Mouse (Mus musculus) neural tube, embryonic 12.5 days (tissue): ENCODE measurements at regions not wholly inside any gene's neighbourhood (a gene's known extent, or its start where the extent isn't known, plus 50 kb on each side); places are given as distances from the start of the nearest gene placed in this dataset.

Experiments used
- ATAC-seq: fragments of 200-750 bp; cut with Nextera tagmentation; 2 replicates; pipeline ENCODE4 v1.8.0; 2017; ENCODE audit warnings: low read depth, mild to moderate bottlenecking, moderate TSS enrichment, moderate library complexity; ENCODE audit not compliant: low FRiP score
- H3K27ac ChIP-seq: fragments of 300-500 bp; sonication (generic); 2 replicates; pipeline ENCODE4 v1.5.1; 2016
- H3K27me3 ChIP-seq: fragments of 300-500 bp; sonication (generic); replicated peaks from 2 replicates; pipeline ENCODE4 v1.6.1; 2016; ENCODE audit warnings: mild to moderate bottlenecking
- H3K36me3 ChIP-seq: fragments of 300-500 bp; sonication (generic); 2 replicates; pipeline ENCODE4 v1.6.1; 2016; ENCODE audit warnings: mild to moderate bottlenecking
- H3K4me1 ChIP-seq: fragments of 300-500 bp; sonication (generic); 2 replicates; pipeline ENCODE4 v1.6.1; 2016
- H3K4me2 ChIP-seq: fragments of 300-500 bp; sonication (generic); replicated peaks from 2 replicates; pipeline ENCODE4 v1.6.1; 2016; ENCODE audit warnings: mild to moderate bottlenecking
- H3K4me3 ChIP-seq: fragments of 300-500 bp; sonication (generic); 2 replicates; pipeline ENCODE4 v1.5.1; 2016
- H3K9ac ChIP-seq: fragments of 300-500 bp; sonication (generic); 2 replicates; pipeline ENCODE4 v1.6.1; 2016; ENCODE audit warnings: mild to moderate bottlenecking
- H3K9me3 ChIP-seq: fragments of 300-500 bp; sonication (generic); 2 replicates; pipeline ENCODE4 v1.6.1; 2016; ENCODE audit warnings: mild to moderate bottlenecking
- WGBS: fragments of 180-500 bp; shearing (Covaris S2); methylation state at CpG from one replicate; pipeline ENCODE4 v1.1.7; 2016; 5-methylcytosine and 5-hydroxymethylcytosine counted together

DNA sequence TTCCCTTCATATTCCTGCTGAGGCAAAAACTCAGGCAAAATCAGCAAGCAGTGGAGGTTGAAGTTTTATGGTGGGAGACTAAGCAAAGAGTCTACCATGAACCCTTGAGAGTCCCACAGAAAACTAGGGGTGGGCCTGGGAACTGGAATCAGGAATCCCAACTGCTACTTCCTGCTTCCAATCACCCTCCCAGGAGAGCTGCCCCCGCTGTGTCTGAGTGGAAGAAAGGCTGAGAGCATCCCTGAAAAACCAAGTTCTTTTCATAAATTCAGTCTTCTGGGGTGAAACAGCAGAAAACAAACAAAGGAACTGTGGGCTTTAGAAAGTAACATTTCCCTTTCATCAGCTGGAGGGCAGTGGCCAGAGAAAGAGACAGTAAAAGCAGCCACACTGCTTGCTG is 445.0 kb downstream of the Gsdmc2 start:
- ATAC-seq = no peak
- Histone ChIP-seq H3K36me3 (no peaks in the 10 kb centered on the region), H3K27ac (no peak overlapping the region), H3K4me3 (no peak overlapping the region), H3K4me1 (no peaks in the 10 kb centered on the region), H3K9ac (no peak overlapping the region), H3K9me3 (no peaks in the 10 kb centered on the region), H3K27me3 (no peaks in the 10 kb centered on the region), H3K4me2 (no peak overlapping the region)
- WGBS = 88% methylated on average over 1 of the region's 1 CpGs

DNA sequence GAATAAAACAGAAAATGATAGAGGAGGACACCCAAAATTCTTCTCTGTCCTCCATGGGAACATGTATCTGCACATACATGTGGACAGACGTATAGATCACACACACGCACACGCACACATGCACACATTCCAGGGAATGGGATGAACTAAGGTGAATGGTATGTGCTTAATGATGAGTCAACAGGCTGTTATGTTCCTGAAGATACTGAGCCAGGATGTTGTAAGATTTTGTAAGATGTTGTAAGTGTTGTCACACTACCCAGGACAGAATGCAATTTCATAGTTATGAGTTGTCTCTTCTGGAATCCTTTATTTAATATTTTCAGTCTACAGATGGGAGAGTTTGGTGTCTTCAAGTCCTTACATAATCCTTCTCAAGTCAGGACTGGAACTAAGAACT is 447.5 kb downstream of the Gsdmc2 start:
- H3K4me2 ChIP-seq = no peak overlapping the region
- 96% methylated on average over 3 of the region's 3 CpGs for WGBS

DNA sequence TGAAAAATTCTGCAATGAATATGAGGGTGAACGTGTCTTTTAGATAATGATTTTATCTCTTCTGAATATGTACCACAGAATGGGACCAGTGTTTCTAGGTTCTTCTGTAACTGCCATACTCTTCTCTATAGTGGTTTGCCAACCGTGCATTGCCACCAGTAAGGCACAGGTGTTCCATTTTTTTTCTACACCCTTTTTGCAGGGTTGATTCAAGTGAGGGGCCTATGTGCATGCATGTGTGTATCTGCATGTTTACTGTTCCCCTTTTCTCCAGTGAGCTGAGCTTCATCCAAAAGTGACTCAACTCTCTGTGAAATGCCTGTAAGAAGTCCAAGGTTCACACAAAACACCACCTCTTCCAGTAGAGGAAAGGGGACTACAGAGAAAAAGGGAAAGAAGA is 467.7 kb downstream of the Gsdmc2 start:
- H3K4me1 ChIP-seq = no peaks in the 10 kb centered on the region
- H3K4me2 ChIP-seq = no peak overlapping the region
- no peaks in the 10 kb centered on the region for H3K36me3 ChIP-seq
- 81% methylated on average over 2 of the region's 2 CpGs for WGBS
- no peak overlapping the region for H3K27ac ChIP-seq
- no peak overlapping the region for H3K4me3 ChIP-seq
- H3K9ac ChIP-seq = no peak overlapping the region
- H3K9me3 ChIP-seq = no peaks in the 10 kb centered on the region
- no peaks in the 10 kb centered on the region for H3K27me3 ChIP-seq
- ATAC-seq = no peak

More for the DNA sequence above, 447.5 kb downstream of the Gsdmc2 start:
- no peaks in the 10 kb centered on the region for H3K9me3 ChIP-seq
- ATAC-seq = no peak
- no peaks in the 10 kb centered on the region for H3K4me1 ChIP-seq
- no peak overlapping the region for H3K9ac ChIP-seq
- no peaks in the 10 kb centered on the region for H3K27me3 ChIP-seq
- H3K36me3 ChIP-seq = no peaks in the 10 kb centered on the region
- H3K4me3 ChIP-seq = no peak overlapping the region
- H3K27ac ChIP-seq = no peak overlapping the region

DNA sequence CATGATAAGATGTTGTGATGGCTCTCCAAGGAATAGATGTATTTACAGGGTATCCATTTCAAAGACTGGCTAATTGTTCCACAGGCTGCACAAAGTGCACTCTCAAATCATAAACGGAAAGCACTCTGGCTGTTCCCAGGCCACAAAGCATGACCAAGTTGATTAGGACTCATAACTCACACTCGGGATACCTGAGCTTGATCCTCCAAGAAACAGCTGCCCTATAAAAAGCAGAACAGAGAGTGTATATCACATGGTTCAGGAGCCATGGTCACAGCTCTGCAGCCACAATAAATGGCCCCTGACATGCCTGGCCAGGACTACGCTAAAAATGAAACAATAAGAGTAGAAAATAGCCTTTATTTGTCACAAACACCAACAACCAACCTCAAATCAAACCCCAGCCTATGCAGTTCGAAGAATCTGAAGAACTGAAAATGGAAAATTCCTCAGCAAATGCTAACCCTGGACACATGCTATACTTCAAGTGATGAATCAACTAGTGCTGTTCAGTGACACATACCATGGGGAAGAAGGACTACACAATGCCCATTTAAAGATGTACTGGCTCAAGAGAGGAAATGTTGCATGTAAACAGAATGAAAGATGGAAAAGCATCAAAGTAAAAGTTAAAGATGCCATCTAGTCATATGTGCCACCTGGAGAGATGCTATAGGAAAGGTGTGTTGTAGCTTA is 473.5 kb downstream of the Gsdmc2 start:
- H3K4me3 ChIP-seq = no peak overlapping the region

DNA sequence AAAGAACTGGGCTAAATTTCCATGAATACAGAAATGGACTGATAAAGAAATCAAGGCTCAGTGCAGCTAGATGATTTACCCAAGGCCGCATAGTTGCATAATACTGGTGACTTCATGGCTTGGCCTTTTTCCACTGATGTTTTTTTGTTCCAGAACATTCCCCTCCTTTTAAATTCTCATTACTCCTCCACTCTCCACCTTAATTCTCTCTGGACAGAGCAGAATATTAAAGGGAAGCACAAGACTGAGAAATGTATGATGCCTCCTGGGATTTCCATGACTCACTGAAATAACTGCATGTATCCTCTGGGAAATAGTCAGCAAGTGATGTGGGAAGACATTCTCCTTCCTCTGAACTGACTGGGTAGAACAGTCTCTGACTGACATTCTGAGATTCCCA is 480.5 kb downstream of the Gsdmc2 start:
- no peak overlapping the region for H3K4me3 ChIP-seq
- no peaks in the 10 kb centered on the region for H3K27me3 ChIP-seq
- no peaks in the 10 kb centered on the region for H3K4me1 ChIP-seq
- H3K36me3 ChIP-seq = no peaks in the 10 kb centered on the region
- H3K4me2 ChIP-seq = no peak overlapping the region
- H3K27ac ChIP-seq = no peak overlapping the region
- 96% methylated on average over 1 of the region's 1 CpGs for WGBS
- H3K9me3 ChIP-seq = no peaks in the 10 kb centered on the region
- no peak overlapping the region for H3K9ac ChIP-seq
- ATAC-seq = no peak

More for the DNA sequence above, 473.5 kb downstream of the Gsdmc2 start:
- no peaks in the 10 kb centered on the region for H3K27me3 ChIP-seq
- no peaks in the 10 kb centered on the region for H3K36me3 ChIP-seq
- no peaks in the 10 kb centered on the region for H3K4me1 ChIP-seq
- ATAC-seq = no peak
- WGBS = 68% methylated on average over 4 of the region's 4 CpGs
- no peaks in the 10 kb centered on the region for H3K9me3 ChIP-seq
- no peak overlapping the region for H3K27ac ChIP-seq
- no peak overlapping the region for H3K4me2 ChIP-seq
- H3K9ac ChIP-seq = no peak overlapping the region

DNA sequence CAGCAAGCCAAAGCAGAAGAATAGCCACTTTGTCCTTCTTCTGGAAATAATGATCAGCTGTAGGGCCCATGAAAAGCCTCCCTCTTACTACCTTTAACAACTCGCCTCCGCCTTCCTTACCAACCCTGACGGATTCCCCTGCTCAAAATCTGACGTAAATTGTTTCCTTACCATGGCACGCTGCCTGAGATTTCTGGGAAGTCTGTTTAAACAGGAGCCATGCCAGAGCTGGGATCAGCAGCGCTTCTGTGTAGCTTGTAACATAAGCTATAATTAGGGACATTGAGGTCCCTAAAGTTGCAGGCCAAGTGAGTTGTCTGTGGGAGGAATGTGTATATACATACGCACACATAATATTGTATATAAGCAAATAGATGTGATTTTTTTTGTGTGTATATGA is 484.6 kb downstream of the Gsdmc2 start:
- 81% methylated on average over 7 of the region's 7 CpGs for WGBS
- no peak overlapping the region for H3K27ac ChIP-seq
- no peak for ATAC-seq
- no peak overlapping the region for H3K9ac ChIP-seq
- H3K9me3 ChIP-seq = no peaks in the 10 kb centered on the region
- H3K4me2 ChIP-seq = no peak overlapping the region
- no peaks in the 10 kb centered on the region for H3K27me3 ChIP-seq
- H3K36me3 ChIP-seq = no peaks in the 10 kb centered on the region
- no peaks in the 10 kb centered on the region for H3K4me1 ChIP-seq
- no peak overlapping the region for H3K4me3 ChIP-seq

DNA sequence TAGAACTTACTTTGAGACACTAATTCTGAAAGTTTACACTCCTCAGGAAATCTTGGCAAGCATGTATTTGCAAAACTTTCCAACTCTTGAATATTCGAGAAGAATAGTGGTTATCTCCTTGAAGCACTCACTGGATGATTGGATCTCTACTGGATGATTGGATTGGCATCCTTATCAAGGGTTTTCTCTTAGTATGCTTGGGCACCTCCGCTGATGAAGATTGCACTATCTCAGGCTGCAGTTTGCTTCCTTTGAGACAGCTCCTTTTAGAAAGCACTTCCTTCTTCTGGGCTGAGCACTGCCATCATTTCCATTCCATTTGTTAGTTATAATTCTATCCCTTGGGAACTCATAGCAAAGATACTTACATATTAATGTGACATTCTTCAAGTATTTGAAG is 503.2 kb downstream of the Gsdmc2 start:
- Histone ChIP-seq H3K4me3 (no peak overlapping the region), H3K36me3 (no peaks in the 10 kb centered on the region), H3K9ac (no peak overlapping the region), H3K4me1 (no peaks in the 10 kb centered on the region), H3K27ac (no peak overlapping the region), H3K9me3 (no peaks in the 10 kb centered on the region), H3K27me3 (no peaks in the 10 kb centered on the region), H3K4me2 (no peak overlapping the region)
- 79% methylated on average over 2 of the region's 2 CpGs for WGBS
- no peak for ATAC-seq

DNA sequence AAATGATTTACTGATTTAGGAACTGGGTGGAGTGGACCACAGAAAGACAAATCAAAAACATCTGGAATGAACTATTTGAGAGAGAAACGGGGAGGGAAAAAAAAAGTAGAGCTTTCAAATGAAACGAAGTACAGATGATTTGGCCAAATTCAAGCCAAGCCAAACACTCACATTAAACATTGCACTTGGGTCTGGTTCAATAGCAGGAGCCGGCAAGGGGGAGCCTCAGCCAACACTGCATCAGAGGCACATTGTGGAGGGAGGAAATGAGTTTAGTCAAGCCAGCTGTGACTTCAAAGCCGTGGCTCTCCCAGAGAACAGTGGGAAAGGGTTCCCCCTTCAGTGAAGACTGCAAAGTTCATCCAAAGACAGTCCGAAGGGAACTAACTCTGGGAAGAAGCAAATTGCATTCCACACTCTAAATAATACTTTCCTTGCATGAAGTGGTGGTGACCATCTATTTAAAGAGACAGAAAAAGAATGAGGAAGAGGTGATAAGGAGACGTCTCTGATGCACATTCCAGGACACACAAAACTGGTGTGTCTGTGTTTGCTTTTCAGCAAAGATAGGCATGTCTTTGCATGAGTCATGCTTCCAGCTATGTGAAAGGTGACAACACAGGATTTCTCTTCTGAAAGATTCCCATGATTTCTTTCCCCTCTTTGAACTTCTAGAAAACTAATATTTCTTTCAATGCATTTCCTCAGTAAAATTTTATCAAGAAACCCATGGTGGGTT is 504.5 kb downstream of the Gsdmc2 start:
- Histone ChIP-seq H3K27me3 (no peaks in the 10 kb centered on the region), H3K9ac (no peak overlapping the region), H3K4me1 (no peaks in the 10 kb centered on the region), H3K4me2 (no peak overlapping the region), H3K9me3 (no peaks in the 10 kb centered on the region), H3K4me3 (no peak overlapping the region), H3K27ac (no peak overlapping the region), H3K36me3 (no peaks in the 10 kb centered on the region)
- WGBS = 42% methylated on average over 6 of the region's 6 CpGs
- no peak for ATAC-seq

DNA sequence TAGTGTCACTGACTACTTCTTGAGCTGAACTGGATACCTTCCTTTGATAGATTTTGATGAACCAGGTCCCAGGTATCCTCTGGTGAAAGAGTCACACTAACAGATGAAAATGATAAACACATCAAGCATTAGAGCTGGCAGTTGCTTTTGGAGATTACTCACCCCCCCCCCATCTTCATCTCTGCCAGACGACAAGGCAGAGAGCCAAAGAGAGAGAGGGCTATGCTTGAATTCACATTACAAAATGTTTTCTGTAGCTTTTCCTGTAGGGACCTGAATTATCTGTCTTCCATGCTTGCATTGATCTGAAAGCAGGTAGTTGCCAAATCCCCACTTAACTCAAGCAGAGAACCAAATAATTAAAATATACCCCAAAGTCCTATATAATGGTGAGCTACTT is 525.3 kb downstream of the Gsdmc2 start:
- Histone ChIP-seq H3K9me3 (no peaks in the 10 kb centered on the region), H3K4me1 (no peaks in the 10 kb centered on the region), H3K4me3 (no peak overlapping the region), H3K9ac (no peak overlapping the region), H3K27ac (no peak overlapping the region), H3K27me3 (no peaks in the 10 kb centered on the region), H3K4me2 (no peak overlapping the region), H3K36me3 (no peaks in the 10 kb centered on the region)
- ATAC-seq = no peak
- 74% methylated on average over 1 of the region's 1 CpGs for WGBS

DNA sequence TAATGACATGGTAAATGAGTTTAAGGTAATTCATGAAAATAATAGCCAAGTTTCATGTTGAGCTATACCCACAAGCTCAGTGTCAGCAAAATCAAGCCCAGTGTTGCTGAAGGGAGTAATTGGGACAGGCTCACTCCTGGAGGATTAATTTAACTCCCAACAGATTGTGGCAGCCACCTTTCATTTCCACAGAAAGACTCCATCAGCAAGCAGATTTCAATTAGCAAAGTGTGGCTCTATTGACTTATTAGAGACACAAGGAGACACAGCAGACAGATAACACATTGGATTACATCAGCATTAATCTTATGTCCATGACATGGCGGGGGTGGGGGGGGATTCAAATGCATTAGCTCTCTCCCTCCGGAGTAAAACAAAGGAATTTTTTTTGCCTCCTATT is 534.6 kb downstream of the Gsdmc2 start:
- Histone ChIP-seq H3K4me1 (no peaks in the 10 kb centered on the region), H3K4me2 (no peak overlapping the region), H3K27ac (no peak overlapping the region), H3K4me3 (no peak overlapping the region), H3K36me3 (no peaks in the 10 kb centered on the region), H3K27me3 (no peaks in the 10 kb centered on the region), H3K9ac (no peak overlapping the region), H3K9me3 (no peaks in the 10 kb centered on the region)
- WGBS = 60% methylated on average over 2 of the region's 2 CpGs
- no peak for ATAC-seq

DNA sequence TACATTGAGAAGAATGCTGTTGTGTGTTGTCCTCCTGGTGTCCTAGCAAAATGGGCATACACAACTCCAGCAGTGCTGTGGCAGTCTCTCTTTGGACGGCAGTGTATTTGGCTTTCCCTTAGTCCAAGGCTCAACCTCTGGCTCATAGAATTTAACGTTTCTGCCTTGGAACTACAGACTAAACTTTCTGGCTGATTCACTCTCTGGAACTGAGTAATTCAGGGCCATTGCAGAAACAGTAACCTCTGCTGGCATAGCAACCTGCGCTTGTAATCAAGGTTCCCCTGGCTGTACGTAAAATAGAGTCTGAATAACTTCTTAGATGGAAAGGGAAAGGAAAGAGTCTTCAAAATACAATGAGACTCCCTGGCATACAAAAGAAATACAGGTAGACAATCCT is 545.7 kb downstream of the Gsdmc2 start:
- H3K4me1 ChIP-seq = no peaks in the 10 kb centered on the region
- no peaks in the 10 kb centered on the region for H3K36me3 ChIP-seq
- H3K27me3 ChIP-seq = no peaks in the 10 kb centered on the region
- no peak for ATAC-seq
- no peak overlapping the region for H3K4me2 ChIP-seq
- H3K9ac ChIP-seq = no peak overlapping the region
- H3K9me3 ChIP-seq = no peaks in the 10 kb centered on the region
- H3K4me3 ChIP-seq = no peak overlapping the region
- H3K27ac ChIP-seq = no peak overlapping the region
- 82% methylated on average over 4 of the region's 4 CpGs for WGBS

DNA sequence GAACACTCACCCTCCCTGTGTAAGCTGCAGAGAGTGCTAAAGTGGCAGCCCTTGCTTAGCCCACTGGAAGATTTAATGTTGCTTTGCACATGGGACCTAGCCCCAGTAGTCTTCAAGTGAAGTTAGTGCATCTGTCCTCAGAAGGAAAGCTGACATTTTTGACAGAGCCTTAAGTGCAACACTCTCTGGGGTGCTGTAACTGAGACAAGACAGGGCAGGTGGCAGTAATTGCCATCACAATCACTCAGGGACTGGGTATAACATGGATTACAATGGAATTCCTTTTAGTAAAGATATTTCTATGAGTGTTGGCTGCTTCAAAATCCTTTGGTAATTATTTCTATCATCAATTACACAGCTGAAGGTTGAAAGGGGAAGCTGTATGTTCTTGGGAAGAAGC is 556.4 kb downstream of the Gsdmc2 start:
- no peaks in the 10 kb centered on the region for H3K9me3 ChIP-seq
- H3K27ac ChIP-seq = no peak overlapping the region
- no peaks in the 10 kb centered on the region for H3K36me3 ChIP-seq
- H3K9ac ChIP-seq = no peak overlapping the region
- no peak overlapping the region for H3K4me2 ChIP-seq
- H3K4me1 ChIP-seq = no peaks in the 10 kb centered on the region
- no peak overlapping the region for H3K4me3 ChIP-seq
- no peak for ATAC-seq
- no peaks in the 10 kb centered on the region for H3K27me3 ChIP-seq

DNA sequence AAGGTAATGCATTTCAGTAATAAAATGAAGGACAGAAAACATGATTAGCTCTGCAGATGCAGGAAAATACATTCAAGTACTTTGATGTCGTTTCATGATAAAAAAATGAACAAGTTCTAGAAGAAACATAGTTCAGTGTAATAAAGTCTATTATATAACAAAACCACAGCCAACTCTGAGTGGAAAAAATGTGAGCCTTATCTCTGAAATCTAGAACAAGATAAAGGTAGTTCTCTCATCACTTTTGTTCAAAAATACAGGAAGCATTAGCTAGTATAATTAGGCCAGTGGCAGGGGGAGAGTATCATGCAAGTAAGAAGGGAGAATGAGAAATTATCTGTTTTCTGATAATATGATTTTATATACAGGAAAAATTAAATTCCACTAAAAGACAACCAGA is 559.0 kb downstream of the Gsdmc2 start:
- no peak overlapping the region for H3K4me3 ChIP-seq
- H3K36me3 ChIP-seq = no peaks in the 10 kb centered on the region
- H3K9ac ChIP-seq = no peak overlapping the region
- no peak overlapping the region for H3K4me2 ChIP-seq
- no peak overlapping the region for H3K27ac ChIP-seq
- 81% methylated on average over 1 of the region's 1 CpGs for WGBS
- H3K4me1 ChIP-seq = no peaks in the 10 kb centered on the region
- no peaks in the 10 kb centered on the region for H3K9me3 ChIP-seq
- no peak for ATAC-seq
- no peaks in the 10 kb centered on the region for H3K27me3 ChIP-seq
